Mouse (Mus musculus): ENCODE measurements around the gene Tmem53. TPM values are rescaled to one million over a fixed set of nuclear protein-coding genes. Genes with fewer than 3 reads are reported as not detected.
"Not testable (repeated sequence)": the region's sequence is repeated elsewhere in the genome, so short reads cannot be mapped to it uniquely, and the experiment has no call there.

Tmem53 gene
- polyA plus RNA-seq, 1 experiment = 16.1 TPM

- no peaks in the 10 kb centered on the region for H3K27me3 ChIP-seq (ENCODE audit: control insufficient read depth, insufficient read depth, low read length)
- no peak for TF ChIP-seq POLR2A (IDR thresholded peaks at IDR 0.05; ENCODE audit: control insufficient read depth, extremely low read depth, insufficient read depth, low read length, poor library complexity)
- no peak for TF ChIP-seq CTCF (IDR thresholded peaks at IDR 0.05; ENCODE audit: borderline replicate concordance, control insufficient read depth, extremely low read depth, insufficient read depth, low read length, poor library complexity)
- no peaks in the 10 kb centered on the region for H3K36me3 ChIP-seq (ENCODE audit: control insufficient read depth, insufficient read depth, low read length)
- DNase-seq = no peak
- WGBS = 15% methylated on average over 5 of the region's 5 CpGs
- no peak overlapping the region for H3K27ac ChIP-seq (ENCODE audit: control insufficient read depth, insufficient read depth, low read length)
- H3K4me1 ChIP-seq (replicated peaks; ENCODE audit: control insufficient read depth, insufficient read depth, low read length) = peaks cover 20% of the 10 kb centered on the region
- H3K4me3 ChIP-seq (ENCODE audit: control insufficient read depth, insufficient read depth, low read length) = no peak overlapping the region
Measured at GRCm38 (mm10) chr4:117254017-117254627, 2.4 kb downstream of the Tmem53 start.

GRCm38 (mm10) chr4:117254672-117255071, 2.9 kb downstream of the Tmem53 start:
- Histone ChIP-seq H3K27ac (ENCODE audit: control insufficient read depth, insufficient read depth, low read length) (no peak overlapping the region), H3K27me3 (ENCODE audit: control insufficient read depth, insufficient read depth, low read length) (no peaks in the 10 kb centered on the region), H3K4me3 (ENCODE audit: control insufficient read depth, insufficient read depth, low read length) (no peak overlapping the region), H3K36me3 (ENCODE audit: control insufficient read depth, insufficient read depth, low read length) (no peaks in the 10 kb centered on the region), H3K4me1 (replicated peaks; ENCODE audit: control insufficient read depth, insufficient read depth, low read length) (peaks cover 20% of the 10 kb centered on the region)
- no peak for DNase-seq
- WGBS = 29% methylated on average over 6 of the region's 6 CpGs
- TF ChIP-seq POLR2A (IDR thresholded peaks at IDR 0.05; ENCODE audit: control insufficient read depth, extremely low read depth, insufficient read depth, low read length, poor library complexity) (no peak), CTCF (IDR thresholded peaks at IDR 0.05; ENCODE audit: borderline replicate concordance, control insufficient read depth, extremely low read depth, insufficient read depth, low read length, poor library complexity) (no peak)

- WGBS = 84% methylated on average over 6 of the region's 6 CpGs
- H3K27ac ChIP-seq (ENCODE audit: control insufficient read depth, insufficient read depth, low read length); H3K4me1 ChIP-seq (replicated peaks; ENCODE audit: control insufficient read depth, insufficient read depth, low read length); H3K4me3 ChIP-seq (ENCODE audit: control insufficient read depth, insufficient read depth, low read length); DNase-seq; H3K27me3 ChIP-seq (ENCODE audit: control insufficient read depth, insufficient read depth, low read length); H3K36me3 ChIP-seq (ENCODE audit: control insufficient read depth, insufficient read depth, low read length): not testable (repeated sequence)
Measured at GRCm38 (mm10) chr4:117259909-117260308, 8.2 kb downstream of the Tmem53 start.

GRCm38 (mm10) chr4:117261222-117261621, 9.5 kb downstream of the Tmem53 start:
- Histone ChIP-seq H3K4me3 (ENCODE audit: control insufficient read depth, insufficient read depth, low read length) (no peak overlapping the region), H3K27ac (ENCODE audit: control insufficient read depth, insufficient read depth, low read length) (no peak overlapping the region), H3K36me3 (ENCODE audit: control insufficient read depth, insufficient read depth, low read length) (no peaks in the 10 kb centered on the region), H3K27me3 (ENCODE audit: control insufficient read depth, insufficient read depth, low read length) (no peaks in the 10 kb centered on the region), H3K4me1 (replicated peaks; ENCODE audit: control insufficient read depth, insufficient read depth, low read length) (peaks cover 5% of the 10 kb centered on the region; the same call in 1 of the 2 replicates)
- no peak for TF ChIP-seq CTCF (IDR thresholded peaks at IDR 0.05; ENCODE audit: borderline replicate concordance, control insufficient read depth, extremely low read depth, insufficient read depth, low read length, poor library complexity)
- TF ChIP-seq POLR2A (IDR thresholded peaks at IDR 0.05; ENCODE audit: control insufficient read depth, extremely low read depth, insufficient read depth, low read length, poor library complexity) = no peak
- 88% methylated on average over 2 of the region's 2 CpGs for WGBS
- DNase-seq = no peak

- WGBS = 73% methylated on average over 13 of the region's 13 CpGs
Measured at GRCm38 (mm10) chr4:117262101-117262913, 10.6 kb downstream of the Tmem53 start.

GRCm38 (mm10) chr4:117262987-117263386, 11.2 kb downstream of the Tmem53 start:
- Histone ChIP-seq H3K27ac (ENCODE audit: control insufficient read depth, insufficient read depth, low read length) (no peak overlapping the region), H3K27me3 (ENCODE audit: control insufficient read depth, insufficient read depth, low read length) (no peaks in the 10 kb centered on the region), H3K4me1 (replicated peaks; ENCODE audit: control insufficient read depth, insufficient read depth, low read length) (peaks cover 5% of the 10 kb centered on the region; the same call in 1 of the 2 replicates), H3K36me3 (ENCODE audit: control insufficient read depth, insufficient read depth, low read length) (no peaks in the 10 kb centered on the region), H3K4me3 (ENCODE audit: control insufficient read depth, insufficient read depth, low read length) (no peak overlapping the region)
- no peak for DNase-seq
- WGBS = 81% methylated on average over 8 of the region's 8 CpGs
- no peak for TF ChIP-seq CTCF (IDR thresholded peaks at IDR 0.05; ENCODE audit: borderline replicate concordance, control insufficient read depth, extremely low read depth, insufficient read depth, low read length, poor library complexity)
- TF ChIP-seq POLR2A (IDR thresholded peaks at IDR 0.05; ENCODE audit: control insufficient read depth, extremely low read depth, insufficient read depth, low read length, poor library complexity) = no peak

More at GRCm38 (mm10) chr4:117262101-117262913, 10.6 kb downstream of the Tmem53 start:
- TF ChIP-seq CTCF (IDR thresholded peaks at IDR 0.05; ENCODE audit: borderline replicate concordance, control insufficient read depth, extremely low read depth, insufficient read depth, low read length, poor library complexity) (no peak), POLR2A (IDR thresholded peaks at IDR 0.05; ENCODE audit: control insufficient read depth, extremely low read depth, insufficient read depth, low read length, poor library complexity) (no peak)
- no peak for DNase-seq
- Histone ChIP-seq H3K4me3 (ENCODE audit: control insufficient read depth, insufficient read depth, low read length) (no peak overlapping the region), H3K27me3 (ENCODE audit: control insufficient read depth, insufficient read depth, low read length) (no peaks in the 10 kb centered on the region), H3K27ac (ENCODE audit: control insufficient read depth, insufficient read depth, low read length) (no peak overlapping the region), H3K36me3 (ENCODE audit: control insufficient read depth, insufficient read depth, low read length) (no peaks in the 10 kb centered on the region), H3K4me1 (replicated peaks; ENCODE audit: control insufficient read depth, insufficient read depth, low read length) (peaks cover 5% of the 10 kb centered on the region; the same call in 1 of the 2 replicates)
